Mouse (Mus musculus) neural tube, embryonic 14.5 days (tissue): ENCODE measurements around the gene Ldhb. TPM values are rescaled to one million over a fixed set of nuclear protein-coding genes. Genes with fewer than 3 reads are reported as not detected.
A peak's percentile ranks its signal among the peaks of the same experiment; 100 is the strongest.

ENCODE experiments used
- ATAC-seq: fragments of 200-750 bp; cut with Nextera tagmentation; 2 replicates; pipeline ENCODE4 v1.8.0; 2017; ENCODE audit warnings: low read depth, mild to moderate bottlenecking, moderate TSS enrichment, moderate library complexity
- H3K27ac ChIP-seq: fragments of 300-500 bp; sonication (generic); 2 replicates; pipeline ENCODE4 v1.5.1; 2014; ENCODE audit warnings: low read depth, mild to moderate bottlenecking, control low read depth, low read length, moderate library complexity, mixed read lengths
- H3K27me3 ChIP-seq: fragments of 300-500 bp; sonication (generic); 2 replicates; pipeline ENCODE4 v1.6.1; 2014; ENCODE audit warnings: low read length; ENCODE audit not compliant: control insufficient read depth, insufficient read depth
- H3K36me3 ChIP-seq: fragments of 300-500 bp; sonication (generic); 2 replicates; pipeline ENCODE4 v1.6.1; 2014; ENCODE audit warnings: low read length, mixed read lengths; ENCODE audit not compliant: control insufficient read depth, insufficient read depth
- H3K4me1 ChIP-seq: fragments of 300-500 bp; sonication (generic); 2 replicates; pipeline ENCODE4 v1.6.1; 2014; ENCODE audit warnings: low read length; ENCODE audit not compliant: control insufficient read depth, insufficient read depth
- H3K4me2 ChIP-seq: fragments of 300-500 bp; sonication (generic); 2 replicates; pipeline ENCODE4 v1.6.1; 2014; ENCODE audit warnings: mild to moderate bottlenecking, low read depth, low read length, control low read depth
- H3K4me3 ChIP-seq: fragments of 300-500 bp; sonication (generic); 2 replicates; pipeline ENCODE4 v1.5.1; 2014; ENCODE audit warnings: low read depth, low read length, control low read depth, mixed read lengths
- H3K9ac ChIP-seq: fragments of 300-500 bp; sonication (generic); replicated peaks from 2 replicates; pipeline ENCODE4 v1.6.1; 2014; ENCODE audit warnings: low read depth, mild to moderate bottlenecking, control low read depth, low read length, mixed read lengths
- H3K9me3 ChIP-seq: fragments of 300-500 bp; sonication (generic); 2 replicates; pipeline ENCODE4 v1.6.1; 2016; ENCODE audit warnings: low read length; ENCODE audit not compliant: control insufficient read depth
- WGBS: fragments of 180-500 bp; shearing (Covaris S2); extraction: QIAGEN DNeasy Blood & Tissue Kit; methylation state at CpG from one replicate; pipeline ENCODE4 v1.1.7; 2014; 5-methylcytosine and 5-hydroxymethylcytosine counted together
- polyA plus RNA-seq: library from polyadenylated mRNA; unstranded; fragments of >200 nt; fragmentation: Nextera tagmentation; extraction: Ambion mirVana; gene quantifications from 2 replicates; pipeline ENCODE4 v1.2.1, GENCODE M21; 2014

The Ldhb gene
- polyA plus RNA-seq, 1 experiment from 2014 or later = 607 TPM

DNA sequence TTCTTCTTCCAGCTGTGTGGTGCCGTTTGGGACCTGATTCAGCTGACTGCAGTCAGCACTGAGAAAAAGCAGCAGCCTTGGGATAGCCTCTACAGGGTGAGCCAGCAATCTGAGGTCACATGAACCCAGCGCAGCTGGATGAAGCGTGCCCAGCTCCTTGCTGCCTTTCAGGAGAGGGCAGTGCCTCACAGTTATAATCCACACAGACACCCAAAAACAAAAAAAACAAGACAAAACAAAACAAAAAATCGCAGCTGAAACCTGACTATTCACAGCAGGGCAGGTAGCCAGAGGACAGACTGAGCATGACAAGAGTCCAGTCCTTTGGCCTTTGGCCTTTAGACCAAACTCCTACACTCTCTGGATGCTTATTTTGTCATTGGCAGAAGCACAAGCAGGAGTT, 35.0 kb downstream of the Ldhb start, which contains the start of gene Gys2:
Gene Gys2 (minus strand): TSS at position 309 of the 403 bp plus-strand sequence.
- H3K4me1 ChIP-seq = no peaks in the 10 kb centered on the region
- H3K4me3 ChIP-seq = no peak within 1 kb of the TSS
- H3K4me2 ChIP-seq = no peak within 1 kb of the TSS
- H3K36me3 ChIP-seq = no peaks in the 10 kb centered on the region
- ATAC-seq = no peak
- H3K9me3 ChIP-seq = no peaks in the 10 kb centered on the region
- WGBS = 64% methylated on average over 4 of the region's 4 CpGs
- no peaks in the 10 kb centered on the region for H3K27me3 ChIP-seq
- H3K27ac ChIP-seq = no peak within 1 kb of the TSS
- H3K9ac ChIP-seq = no peak within 1 kb of the TSS

DNA sequence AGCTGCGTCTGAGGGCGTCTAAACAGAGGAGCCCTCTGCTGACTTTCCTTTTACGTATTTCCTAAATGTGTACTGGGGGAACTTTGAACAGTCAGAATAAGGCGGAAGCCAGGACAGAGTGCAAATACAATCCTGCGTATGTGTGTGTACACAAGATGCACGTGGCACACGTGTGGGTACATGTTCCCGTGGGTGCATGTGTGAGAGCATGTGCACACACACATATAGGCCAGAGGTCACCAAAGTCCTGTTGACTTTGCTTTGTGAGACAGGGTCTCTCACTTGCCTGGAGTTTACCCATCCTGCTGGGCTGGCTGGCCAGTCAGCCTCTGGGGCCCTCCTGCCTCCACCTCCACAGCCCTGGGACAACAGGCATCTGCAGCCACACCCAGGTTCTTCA, 36.6 kb downstream of the Ldhb start:
- no peak overlapping the region for H3K4me2 ChIP-seq
- no peaks in the 10 kb centered on the region for H3K27me3 ChIP-seq
- H3K27ac ChIP-seq = no peak overlapping the region
- ATAC-seq = no peak
- no peak overlapping the region for H3K4me3 ChIP-seq
- WGBS = 82% methylated on average over 8 of the region's 8 CpGs
- H3K9ac ChIP-seq = no peak overlapping the region
- H3K36me3 ChIP-seq = no peaks in the 10 kb centered on the region
- no peaks in the 10 kb centered on the region for H3K9me3 ChIP-seq
- H3K4me1 ChIP-seq = no peaks in the 10 kb centered on the region

DNA sequence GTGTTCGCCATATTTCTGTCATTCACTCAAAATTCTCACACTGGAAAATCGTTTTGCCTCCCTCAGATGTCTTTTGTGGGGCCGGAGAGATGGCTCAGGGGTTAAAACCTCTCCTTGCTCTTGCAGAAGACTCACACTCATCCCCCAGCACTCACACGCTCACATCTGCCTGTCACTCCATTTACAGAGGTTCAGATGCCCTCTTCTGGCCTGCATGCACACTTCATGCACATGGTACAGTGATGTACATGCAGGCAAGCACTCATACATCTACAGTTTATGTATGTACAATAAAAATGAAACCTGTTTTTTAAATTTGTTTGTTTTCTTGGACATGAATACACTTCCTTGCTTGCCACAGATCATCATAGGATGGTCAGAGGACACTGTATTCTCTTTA, 38.2 kb downstream of the Ldhb start:
- Histone ChIP-seq H3K4me3 (no peak overlapping the region), H3K27ac (no peak overlapping the region), H3K27me3 (no peaks in the 10 kb centered on the region), H3K9ac (no peak overlapping the region), H3K4me2 (no peak overlapping the region), H3K36me3 (no peaks in the 10 kb centered on the region), H3K4me1 (no peaks in the 10 kb centered on the region), H3K9me3 (no peaks in the 10 kb centered on the region)
- 63% methylated on average over 4 of the region's 4 CpGs for WGBS
- ATAC-seq = peak; percentile 82; the same call in 1 of the 2 replicates

DNA sequence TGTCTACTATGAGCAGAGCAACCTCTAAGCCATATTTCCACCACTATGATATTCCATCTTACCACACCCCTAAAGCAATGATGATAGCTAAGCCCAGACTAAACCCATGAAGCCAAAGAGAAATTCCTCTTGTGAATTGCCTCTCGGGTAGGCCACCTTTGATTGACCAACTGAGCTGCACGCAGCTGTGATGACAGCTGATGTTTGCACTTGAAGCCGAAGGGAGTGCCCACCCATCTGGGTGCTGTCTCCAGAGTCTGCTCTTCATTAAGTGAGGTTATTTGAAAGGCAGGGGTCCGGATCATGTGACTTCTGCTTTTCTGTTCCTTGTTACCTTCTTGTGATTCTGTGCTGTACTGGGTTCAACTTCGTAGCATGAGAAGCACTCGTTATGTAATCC, 45.6 kb downstream of the Ldhb start:
- Histone ChIP-seq H3K27ac (no peak overlapping the region), H3K9ac (no peak overlapping the region), H3K4me1 (no peaks in the 10 kb centered on the region), H3K9me3 (no peaks in the 10 kb centered on the region), H3K36me3 (no peaks in the 10 kb centered on the region), H3K4me2 (no peak overlapping the region), H3K27me3 (no peaks in the 10 kb centered on the region), H3K4me3 (no peak overlapping the region)
- ATAC-seq = no peak
- 89% methylated on average over 6 of the region's 6 CpGs for WGBS

DNA sequence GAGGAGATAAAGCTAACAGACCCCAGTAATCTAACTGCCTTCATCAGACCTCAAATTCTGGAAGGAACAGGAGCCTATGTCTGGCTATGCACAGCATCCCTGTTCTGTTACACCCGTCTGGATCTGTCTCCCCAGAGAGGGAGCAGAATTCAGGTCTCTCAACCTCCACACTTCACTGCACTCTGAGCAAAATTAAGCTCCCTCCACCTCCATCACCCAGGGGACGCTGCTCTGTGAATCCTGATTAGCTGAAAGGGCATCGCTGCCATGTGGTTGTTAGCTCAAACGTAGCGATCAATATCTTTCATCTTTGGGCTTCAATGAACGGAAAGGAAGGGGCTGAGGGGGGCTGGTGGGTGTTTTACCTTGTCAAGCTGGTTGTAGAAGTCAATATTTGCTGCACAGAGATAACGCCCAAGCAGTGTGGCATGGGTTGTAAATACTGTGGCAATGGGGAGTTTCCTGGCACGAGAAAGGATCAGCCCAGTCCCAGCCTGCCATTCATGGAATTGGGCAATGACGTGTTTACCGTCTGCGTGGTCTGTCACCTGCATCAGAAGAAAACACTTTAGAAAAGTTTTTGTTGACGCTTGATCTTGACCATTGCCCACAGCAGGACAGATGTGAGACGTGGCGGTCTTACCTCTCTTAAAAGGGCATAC, 48.6 kb downstream of the Ldhb start:
- ATAC-seq = peak; percentile 43; the same call in 1 of the 2 replicates
- no peak overlapping the region for H3K4me2 ChIP-seq
- WGBS = 60% methylated on average over 14 of the region's 14 CpGs

DNA sequence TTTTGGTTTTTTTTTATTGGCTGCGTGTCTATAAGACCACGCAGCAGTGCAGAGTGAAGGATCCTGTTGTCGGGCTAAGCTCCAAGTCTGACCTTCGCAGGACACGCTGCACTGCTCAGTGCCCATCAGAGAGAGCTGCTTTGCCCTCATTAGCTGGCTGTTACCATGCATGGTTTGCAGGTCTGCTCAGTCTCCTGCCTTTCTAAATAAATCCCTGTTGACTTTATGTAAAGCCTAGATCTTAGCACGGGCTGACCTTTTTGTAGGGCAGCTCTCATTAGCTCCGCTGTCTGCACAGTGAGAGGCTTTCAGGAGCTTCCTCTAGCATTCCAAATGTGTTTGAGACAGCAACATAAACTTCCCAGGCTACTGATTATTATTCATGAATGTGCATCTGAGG, 49.7 kb downstream of the Ldhb start:
- Histone ChIP-seq H3K4me2 (no peak overlapping the region), H3K9ac (no peak overlapping the region), H3K27ac (no peak overlapping the region), H3K27me3 (no peaks in the 10 kb centered on the region), H3K9me3 (no peaks in the 10 kb centered on the region), H3K4me1 (no peaks in the 10 kb centered on the region), H3K36me3 (no peaks in the 10 kb centered on the region), H3K4me3 (no peak overlapping the region)
- peak; percentile 52; the same call in 1 of the 2 replicates for ATAC-seq
- 42% methylated on average over 7 of the region's 7 CpGs for WGBS

More for the DNA sequence above, 48.6 kb downstream of the Ldhb start:
- no peaks in the 10 kb centered on the region for H3K27me3 ChIP-seq
- no peak overlapping the region for H3K9ac ChIP-seq
- H3K4me1 ChIP-seq = no peaks in the 10 kb centered on the region
- H3K36me3 ChIP-seq = no peaks in the 10 kb centered on the region
- H3K9me3 ChIP-seq = no peaks in the 10 kb centered on the region
- H3K27ac ChIP-seq = no peak overlapping the region
- no peak overlapping the region for H3K4me3 ChIP-seq

DNA sequence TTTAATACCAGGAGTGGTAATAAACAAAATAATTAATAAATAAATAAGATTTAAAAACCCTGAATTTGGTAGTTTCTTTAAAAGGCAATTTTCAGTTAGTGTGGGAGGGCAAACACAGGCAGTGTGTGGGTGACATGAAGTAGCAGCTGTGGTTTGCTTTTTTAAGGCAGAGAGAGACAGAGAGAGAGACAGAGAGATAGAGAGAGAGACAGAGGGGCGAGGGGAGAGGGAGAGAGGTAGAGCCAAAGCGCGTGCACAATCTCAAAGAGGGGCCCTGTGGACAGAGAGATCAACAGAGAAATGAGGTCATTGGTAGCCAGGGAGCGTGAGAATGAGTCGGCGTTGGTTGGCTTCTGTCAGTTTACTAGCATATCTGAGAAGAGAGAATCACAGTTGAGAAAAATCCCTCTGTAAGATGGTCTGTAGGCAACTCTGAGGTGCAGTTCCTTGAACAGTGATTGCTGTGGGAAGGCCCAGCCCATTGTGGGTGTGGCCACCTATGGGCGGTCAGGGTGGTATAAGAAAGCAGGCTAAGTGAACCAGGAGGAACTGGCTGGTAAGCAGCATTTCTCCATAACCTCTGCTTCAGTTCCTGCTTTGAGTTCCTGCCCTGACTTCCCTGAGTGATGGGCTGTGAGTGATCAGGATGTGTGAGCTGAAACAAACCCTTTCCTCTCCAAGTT, 52.3 kb downstream of the Ldhb start:
- Histone ChIP-seq H3K4me1 (no peaks in the 10 kb centered on the region), H3K9me3 (no peaks in the 10 kb centered on the region), H3K27ac (no peak overlapping the region), H3K27me3 (no peaks in the 10 kb centered on the region), H3K36me3 (no peaks in the 10 kb centered on the region), H3K4me3 (no peak overlapping the region), H3K9ac (no peak overlapping the region), H3K4me2 (no peak overlapping the region)
- WGBS = 76% methylated on average over 7 of the region's 7 CpGs
- no peak for ATAC-seq

DNA sequence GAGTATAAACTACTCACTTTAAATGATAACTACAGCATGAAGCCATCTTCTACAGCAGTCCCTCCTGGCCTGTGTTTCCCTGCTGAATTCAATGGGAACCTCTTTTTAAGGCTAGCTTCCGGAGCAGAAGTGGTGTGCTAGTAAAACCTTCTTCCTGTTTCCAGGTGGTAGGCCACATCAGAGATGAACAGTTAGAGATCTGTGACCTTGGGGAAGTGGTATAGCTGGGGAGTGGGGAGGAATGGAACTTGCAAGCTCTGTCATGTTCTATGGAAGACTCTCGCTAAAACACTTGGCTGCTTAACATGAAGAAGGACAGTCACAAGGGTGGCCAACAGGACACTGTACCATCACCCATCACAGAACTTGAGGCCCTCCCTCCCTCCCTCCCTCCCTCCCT, 54.4 kb downstream of the Ldhb start:
- Histone ChIP-seq H3K9me3 (no peaks in the 10 kb centered on the region), H3K9ac (no peak overlapping the region), H3K36me3 (no peaks in the 10 kb centered on the region), H3K27ac (no peak overlapping the region), H3K4me2 (no peak overlapping the region), H3K27me3 (no peaks in the 10 kb centered on the region), H3K4me3 (no peak overlapping the region), H3K4me1 (no peaks in the 10 kb centered on the region)
- no peak for ATAC-seq
- WGBS = 79% methylated on average over 2 of the region's 2 CpGs

DNA sequence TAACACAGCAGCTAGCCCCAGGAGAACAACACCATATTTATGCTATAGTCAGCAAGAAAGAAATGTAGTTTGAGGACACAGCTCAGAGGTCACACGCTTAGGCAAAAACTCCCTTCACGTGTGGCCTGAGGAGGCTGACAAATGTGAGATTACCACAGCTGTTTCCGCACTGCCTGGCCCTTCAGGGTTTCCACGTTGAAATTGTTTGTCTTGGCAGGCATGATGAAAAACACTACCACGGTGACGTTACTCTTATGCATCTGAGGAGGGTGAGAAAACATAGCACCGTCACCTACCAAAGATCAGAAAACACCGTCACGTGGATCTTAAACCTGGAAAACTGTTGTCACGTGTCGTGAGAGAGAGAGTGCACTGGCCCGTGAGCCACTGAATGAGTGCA, 56.4 kb downstream of the Ldhb start:
- 78% methylated on average over 12 of the region's 12 CpGs for WGBS
- Histone ChIP-seq H3K9me3 (no peaks in the 10 kb centered on the region), H3K27ac (no peak overlapping the region), H3K4me2 (no peak overlapping the region), H3K27me3 (no peaks in the 10 kb centered on the region), H3K4me1 (no peaks in the 10 kb centered on the region), H3K4me3 (no peak overlapping the region), H3K9ac (no peak overlapping the region), H3K36me3 (no peaks in the 10 kb centered on the region)
- ATAC-seq = no peak
